Mouse (Mus musculus) c-Kit-positive CD71-positive TER-119-positive erythroid progenitor cells, embryonic 14.5 days (primary cell): ENCODE results near the gene Nek6.

Experiments
- DNase-seq: peaks from one replicate; pipeline ENCODE4 v3.0.0-alpha.2; 2013; ENCODE audit warnings: low spot score

The Nek6 gene

DNA sequence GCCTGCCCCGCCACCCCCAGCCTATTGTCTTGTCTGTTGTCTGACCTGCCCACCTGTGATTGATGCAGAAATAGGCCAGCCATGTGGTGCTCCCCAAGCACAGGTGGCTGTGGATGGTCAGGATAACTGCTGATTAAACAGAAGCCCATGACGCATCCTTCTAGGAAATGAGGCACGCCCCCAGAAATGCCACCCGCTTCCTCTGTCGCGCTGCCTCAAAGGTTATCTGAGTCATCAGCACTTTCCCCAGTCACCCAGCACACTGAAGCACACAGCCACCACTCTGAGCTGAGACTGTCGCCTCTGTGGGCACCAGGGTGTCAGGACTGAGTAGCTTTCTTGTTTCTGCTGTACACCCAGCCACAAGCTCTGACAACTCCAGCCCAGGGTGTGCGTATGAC is 24.9 kb downstream of the Nek6 start:
- peak; percentile 93 for DNase-seq

- no peak for DNase-seq
Observed at GRCm38 (mm10) chr2:38539677-38540076, 28.2 kb downstream of the Nek6 start.

GRCm38 (mm10) chr2:38540666-38541065 is 29.2 kb downstream of the Nek6 start:
- no peak for DNase-seq

GRCm38 (mm10) chr2:38541101-38541500 is 29.7 kb downstream of the Nek6 start:
- no peak for DNase-seq

- no peak for DNase-seq
Observed at GRCm38 (mm10) chr2:38541570-38541969, 30.1 kb downstream of the Nek6 start.

DNA sequence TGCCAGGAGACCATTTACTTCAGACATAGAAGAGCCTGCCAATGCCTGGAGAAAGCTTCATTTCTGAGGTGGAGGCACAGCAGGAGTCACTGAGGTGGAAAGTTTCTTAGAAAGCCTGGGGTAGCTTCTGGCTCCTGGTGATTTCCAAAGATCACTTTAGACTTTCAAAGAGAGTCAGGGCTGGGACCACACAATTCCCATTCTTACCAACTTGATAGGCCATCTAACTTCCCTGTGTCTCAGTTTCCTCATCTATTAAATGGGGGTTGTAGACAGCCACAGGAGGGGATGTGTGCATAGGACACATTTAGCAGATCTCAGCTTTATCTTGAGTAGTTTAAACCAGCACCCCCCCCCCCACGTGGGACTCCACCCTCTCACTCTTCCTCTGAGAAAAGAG is 30.9 kb downstream of the Nek6 start:
- DNase-seq = no peak

GRCm38 (mm10) chr2:38543158-38543557 is 31.7 kb downstream of the Nek6 start:
- no peak for DNase-seq

- no peak for DNase-seq
Observed at GRCm38 (mm10) chr2:38544341-38544740, 32.9 kb downstream of the Nek6 start.

DNA sequence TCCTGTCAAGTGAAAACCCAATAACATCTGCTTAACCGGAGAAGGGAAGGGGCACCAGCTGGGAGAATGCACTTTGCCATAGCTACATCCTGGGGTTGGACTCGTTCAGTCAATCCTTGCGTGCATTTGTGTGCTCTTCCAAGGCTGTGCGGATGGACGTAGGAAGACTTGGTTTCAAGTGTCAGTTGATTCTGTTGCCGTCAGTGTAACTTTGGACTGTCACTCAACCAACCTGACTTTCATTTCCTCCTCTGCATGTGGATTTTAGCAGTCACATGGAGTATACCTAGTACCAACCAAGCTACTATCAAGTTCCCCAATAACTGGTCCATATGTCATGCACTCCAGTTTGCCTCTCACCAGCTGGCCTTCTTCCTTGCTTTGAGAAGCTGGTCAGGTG is 33.5 kb downstream of the Nek6 start:
- DNase-seq = no peak

GRCm38 (mm10) chr2:38545706-38546105 is 34.3 kb downstream of the Nek6 start:
- DNase-seq = no peak

DNA sequence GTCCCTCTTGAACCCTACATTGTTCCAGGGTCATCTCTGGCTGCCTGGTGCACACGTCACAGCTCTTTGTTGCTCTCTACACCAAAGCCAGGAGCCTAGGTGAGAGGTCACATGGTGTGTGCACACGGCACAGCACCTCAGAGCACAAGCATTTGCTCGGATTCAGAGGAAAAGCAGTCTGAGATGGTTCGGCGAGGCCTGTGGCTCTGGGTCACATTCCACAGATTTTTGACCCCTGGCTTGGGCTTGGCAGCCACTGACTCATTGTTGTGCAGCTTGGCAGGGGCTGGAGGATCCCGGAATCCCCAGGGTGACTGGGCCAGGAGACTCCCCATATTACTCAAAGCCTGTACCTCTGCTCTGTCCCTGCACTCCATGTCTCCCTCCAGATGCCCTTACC is 34.8 kb downstream of the Nek6 start:
- DNase-seq = no peak

- DNase-seq = no peak
Observed at GRCm38 (mm10) chr2:38546748-38547147, 35.3 kb downstream of the Nek6 start.

DNA sequence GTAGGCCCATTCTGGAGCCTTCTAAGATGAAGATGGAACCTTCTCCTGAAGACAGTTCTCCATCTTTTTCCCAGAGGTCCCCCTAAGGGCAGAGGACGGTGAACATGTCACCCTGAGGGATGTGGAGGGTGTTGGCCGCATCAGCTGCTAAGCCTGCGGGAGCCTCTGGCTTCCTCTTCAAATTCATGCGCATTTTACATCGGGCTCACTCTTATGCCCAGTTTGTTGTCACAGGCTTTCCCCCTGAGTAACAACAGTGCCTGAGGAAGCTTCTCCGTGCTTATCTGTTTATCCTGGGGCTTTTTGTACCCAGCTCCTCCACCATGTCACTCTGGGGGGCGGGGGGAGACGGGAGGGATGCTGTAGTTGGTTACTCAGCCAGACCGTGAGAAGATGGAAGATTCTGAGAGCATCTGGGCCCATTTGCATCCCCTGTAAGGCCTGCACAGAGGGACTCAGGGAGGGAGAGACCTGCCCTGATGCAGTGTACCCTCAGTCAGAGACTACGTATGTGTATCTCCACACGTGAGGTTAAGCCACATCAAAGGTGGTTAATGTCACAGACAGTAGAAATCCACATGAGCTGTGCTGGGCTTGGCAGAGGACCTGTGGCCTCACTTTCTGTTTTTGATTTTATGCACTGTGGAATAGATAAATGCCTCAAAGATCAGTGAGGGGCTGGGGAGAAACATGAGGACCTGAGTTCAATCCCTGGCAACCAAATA is 36.5 kb downstream of the Nek6 start:
- no peak for DNase-seq

DNA sequence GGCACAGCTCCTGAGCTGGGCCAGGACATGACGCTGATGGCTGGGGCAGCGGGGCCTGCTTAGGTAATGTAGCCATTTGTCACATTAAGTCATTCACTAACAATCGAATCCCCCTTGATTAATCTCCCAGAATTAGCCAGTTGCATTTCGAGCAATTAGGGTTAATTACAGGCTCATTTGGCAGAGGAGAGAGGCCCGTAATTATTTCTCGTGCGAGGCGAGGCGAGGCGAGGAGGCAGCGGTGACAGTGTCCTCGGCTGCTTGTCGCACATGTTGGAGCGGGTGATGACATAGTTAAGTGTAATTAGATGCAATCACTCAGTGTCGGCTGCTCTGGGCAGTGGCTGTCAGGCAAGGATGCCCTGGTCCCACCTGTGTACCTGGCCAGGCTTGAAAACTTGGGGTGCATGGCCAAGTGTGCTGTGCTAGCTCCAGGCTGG is 40.6 kb downstream of the Nek6 start:
- no peak for DNase-seq

DNA sequence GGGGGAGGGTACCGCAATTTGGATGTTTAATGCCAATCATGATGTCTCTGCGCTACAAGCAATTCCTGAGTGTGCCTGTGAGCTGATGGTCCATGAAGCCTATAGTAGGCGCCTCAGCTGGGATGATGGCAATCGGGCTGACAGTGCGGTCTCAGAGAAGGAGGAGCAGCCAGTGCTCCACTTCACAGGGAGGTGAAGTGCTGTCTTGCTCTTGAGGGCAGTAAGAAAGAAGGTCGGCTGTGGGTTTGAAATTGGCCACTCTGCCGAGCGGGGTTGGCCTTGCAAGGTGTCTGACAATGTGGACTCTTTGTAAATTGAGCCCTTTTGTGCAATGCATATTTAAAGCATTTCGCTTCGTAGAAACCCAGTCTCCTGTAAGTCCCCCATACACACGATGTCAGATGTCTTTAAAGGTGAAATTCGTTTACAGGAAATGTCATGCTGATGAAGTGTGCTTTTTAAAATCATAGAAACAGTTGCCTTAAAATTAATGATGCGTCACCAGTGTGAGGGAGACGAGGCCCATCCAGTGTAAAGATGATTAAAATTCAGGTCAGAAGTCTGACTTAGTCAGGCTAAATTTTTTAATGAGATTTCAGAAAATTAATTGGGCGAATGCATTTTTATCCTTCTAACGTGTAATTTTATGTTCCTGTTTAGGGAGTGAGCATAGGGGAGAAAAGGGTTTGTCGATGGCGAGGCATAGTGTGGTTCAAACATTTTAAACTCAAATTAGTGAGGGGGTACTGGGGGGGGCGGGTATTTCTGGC is 43.0 kb downstream of the Nek6 start:
- DNase-seq = no peak

- DNase-seq = no peak
Observed at GRCm38 (mm10) chr2:38555659-38556058, 44.2 kb downstream of the Nek6 start.

DNA sequence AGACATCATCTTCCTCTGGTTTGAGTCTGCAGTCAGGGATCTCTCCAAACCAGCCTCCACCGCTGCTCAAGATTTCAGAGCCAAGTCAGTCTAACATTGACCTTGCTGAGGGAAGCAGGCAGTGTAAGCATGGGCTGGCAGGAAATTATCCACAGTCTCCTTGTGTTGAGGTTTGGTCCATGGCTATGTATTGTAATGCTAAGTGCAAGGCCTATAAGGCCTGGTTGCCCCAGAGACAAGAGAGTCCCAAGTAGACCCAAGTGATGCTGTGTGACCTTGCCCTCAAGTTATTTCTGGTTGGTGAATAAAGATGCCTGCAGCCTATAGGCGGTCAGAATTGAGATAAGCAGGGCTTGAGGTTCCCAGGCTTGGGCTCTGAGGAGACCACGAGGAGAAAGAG is 45.3 kb downstream of the Nek6 start:
- DNase-seq = no peak

DNA sequence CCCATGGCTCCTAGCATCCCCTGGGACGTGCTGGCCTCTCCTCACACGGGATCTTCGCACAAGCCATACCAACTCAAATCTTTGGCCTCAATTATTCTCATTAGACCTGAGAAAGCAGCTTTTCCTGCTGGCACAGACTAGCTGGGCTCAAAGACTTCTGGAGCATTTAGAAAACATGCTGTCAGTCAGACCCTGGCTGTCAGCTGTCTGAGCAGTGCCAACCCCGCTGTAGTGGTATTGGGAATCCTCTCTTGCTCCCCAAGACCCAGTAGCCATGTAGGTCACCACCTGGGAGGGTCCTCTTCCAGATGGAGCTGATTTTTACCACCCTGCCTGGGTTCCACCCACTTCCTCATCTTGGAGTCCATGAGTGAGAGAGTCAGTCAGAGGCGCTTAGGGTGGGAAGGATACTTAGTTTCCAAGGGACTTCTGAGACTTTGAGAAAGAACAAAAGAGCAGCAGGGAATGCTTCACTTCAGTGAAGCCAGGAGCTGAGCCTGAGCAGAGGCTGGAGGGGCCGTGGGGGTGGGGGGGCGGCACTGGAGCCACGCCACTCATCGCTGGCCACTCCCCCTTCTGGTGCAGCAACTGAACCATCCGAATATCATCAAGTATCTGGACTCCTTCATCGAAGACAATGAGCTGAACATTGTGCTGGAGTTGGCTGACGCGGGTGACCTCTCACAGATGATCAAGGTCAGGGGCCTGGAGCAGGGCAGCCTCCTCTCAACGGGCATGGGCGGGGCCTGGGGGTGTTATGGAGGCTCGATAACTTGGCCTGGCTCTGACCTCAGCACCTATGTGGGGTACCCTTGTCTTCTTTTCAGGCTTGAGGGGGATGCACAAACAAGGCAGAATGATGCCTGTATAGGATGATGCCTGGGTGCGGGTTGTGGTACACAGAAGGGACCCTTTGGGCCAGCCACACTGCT is 49.1 kb downstream of the Nek6 start:
- no peak for DNase-seq

DNA sequence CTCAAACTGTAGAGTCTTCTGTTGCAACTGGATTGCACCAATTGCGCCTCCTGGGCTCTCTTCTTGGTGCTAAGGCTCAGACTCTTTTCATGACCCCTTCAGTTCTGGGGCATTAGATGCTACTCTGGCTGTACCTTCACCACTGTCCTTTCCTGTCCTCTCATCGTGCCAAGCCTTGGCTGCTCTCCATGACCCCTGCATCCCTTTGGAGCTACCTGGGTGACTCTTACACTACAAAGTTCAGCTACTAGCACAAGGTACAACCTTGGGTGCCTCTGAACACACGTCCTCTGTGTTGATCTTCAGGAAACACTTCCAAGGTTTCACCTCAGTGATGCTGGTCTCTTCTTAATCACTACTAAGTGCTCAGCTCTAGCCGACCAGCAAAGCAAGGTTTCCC is 51.2 kb downstream of the Nek6 start:
- no peak for DNase-seq

GRCm38 (mm10) chr2:38571971-38572601 is 60.6 kb downstream of the Nek6 start:
- no peak for DNase-seq

DNA sequence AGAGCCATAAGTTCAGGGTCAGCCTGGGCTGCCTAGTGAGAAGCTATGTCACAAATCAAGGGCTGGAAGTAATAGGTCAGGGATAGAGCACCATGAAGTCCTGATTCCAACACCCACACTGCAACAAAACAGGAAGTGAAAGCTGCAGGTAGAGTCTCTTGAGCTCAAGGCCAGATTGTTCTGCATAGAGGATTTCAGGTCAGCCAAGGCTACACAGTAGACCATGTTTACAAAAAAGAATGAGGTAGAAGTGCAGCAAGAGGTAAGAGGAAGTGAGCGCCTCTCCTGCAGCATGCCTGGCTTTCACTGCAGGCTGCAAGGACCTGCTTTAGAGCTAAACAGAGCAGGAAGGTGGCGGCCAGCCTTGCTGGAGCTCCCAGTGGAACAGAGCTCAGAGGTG is 63.3 kb downstream of the Nek6 start:
- no peak for DNase-seq
